Mouse (Mus musculus) hindbrain, embryonic 10.5 days (tissue): Measurements from ENCODE around the gene Junb. TPM values are rescaled to one million over a fixed set of nuclear protein-coding genes. Genes with fewer than 3 reads are reported as not detected.
A peak's percentile ranks its signal among the peaks of the same experiment; 100 is the strongest.

Experiments used
- DNase-seq: peaks from one replicate; pipeline ENCODE4 v3.0.0-alpha.2; 2017; ENCODE audit warnings: low spot score
- H3K27ac ChIP-seq: fragments of 300-500 bp; sonication (generic); 2 replicates; pipeline ENCODE4 v1.5.1; 2016; ENCODE audit warnings: mild to moderate bottlenecking, moderate library complexity
- H3K27me3 ChIP-seq: fragments of 300-500 bp; sonication (generic); 2 replicates; pipeline ENCODE4 v1.6.1; 2016; ENCODE audit warnings: mild to moderate bottlenecking; ENCODE audit not compliant: poor library complexity, insufficient read depth, severe bottlenecking
- H3K36me3 ChIP-seq: fragments of 300-500 bp; sonication (generic); 2 replicates; pipeline ENCODE4 v1.6.1; 2016; ENCODE audit warnings: mild to moderate bottlenecking, moderate library complexity
- H3K4me1 ChIP-seq: fragments of 300-500 bp; sonication (generic); replicated peaks from 2 replicates; pipeline ENCODE4 v1.6.1; 2016; ENCODE audit warnings: mild to moderate bottlenecking
- H3K4me3 ChIP-seq: fragments of 300-500 bp; sonication (generic); 2 replicates; pipeline ENCODE4 v1.5.1; 2016; ENCODE audit warnings: mild to moderate bottlenecking, moderate library complexity
- H3K9me3 ChIP-seq: fragments of 300-500 bp; sonication (generic); 2 replicates; pipeline ENCODE4 v1.6.1; 2016; ENCODE audit warnings: mild to moderate bottlenecking, moderate library complexity
- WGBS: fragments of 180-500 bp; shearing (Covaris S2); methylation state at CpG from one replicate; pipeline ENCODE4 v1.1.7; 2016; 5-methylcytosine and 5-hydroxymethylcytosine counted together
- polyA plus RNA-seq: library from polyadenylated mRNA; unstranded; fragments of >200 nt; fragmentation: Nextera tagmentation; extraction: Ambion mirVana; gene quantifications from 2 replicates; pipeline ENCODE4 v1.2.1, GENCODE M21; 2016

Junb gene
- polyA plus RNA-seq, 1 experiment from 2014 or later = 8.7 TPM

- Histone ChIP-seq H3K27me3 (peaks cover 77% of the 10 kb centered on the region), H3K4me3 (peak overlapping the region; percentile 70), H3K27ac (peak overlapping the region; percentile 85), H3K9me3 (no peaks in the 10 kb centered on the region), H3K36me3 (no peaks in the 10 kb centered on the region), H3K4me1 (peaks cover 40% of the 10 kb centered on the region)
- no peak for DNase-seq
- 66% methylated on average over 13 of the region's 13 CpGs for WGBS
These were observed 40.7 kb downstream of the Junb start for GRCm38 (mm10) chr8:84937620-84938485.

- WGBS = under 1% methylated on average over 50 of the region's 50 CpGs
- peaks cover 81% of the 10 kb centered on the region for H3K27me3 ChIP-seq
- no peaks in the 10 kb centered on the region for H3K36me3 ChIP-seq
- peak within 1 kb of the TSS; percentile 85 for H3K27ac ChIP-seq
- H3K4me1 ChIP-seq = peaks cover 40% of the 10 kb centered on the region
- H3K4me3 ChIP-seq = peak within 1 kb of the TSS; percentile 70
- peak; percentile 75 for DNase-seq
- no peaks in the 10 kb centered on the region for H3K9me3 ChIP-seq
These were observed 41.5 kb downstream of the Junb start, which contains the start of gene Mast1 for GRCm38 (mm10) chr8:84936962-84937546. Gene Mast1 (minus strand): TSS chr8:84937359.

- Histone ChIP-seq H3K27me3 (peaks cover 85% of the 10 kb centered on the region), H3K27ac (peak overlapping the region; percentile 85), H3K4me1 (peaks cover 40% of the 10 kb centered on the region), H3K4me3 (peak overlapping the region; percentile 70), H3K36me3 (no peaks in the 10 kb centered on the region), H3K9me3 (no peaks in the 10 kb centered on the region)
- no peak for DNase-seq
- 19% methylated on average over 23 of the region's 23 CpGs for WGBS
These were observed 42.2 kb downstream of the Junb start for GRCm38 (mm10) chr8:84936041-84936961.

- Histone ChIP-seq H3K9me3 (no peaks in the 10 kb centered on the region), H3K27ac (0 out of 2 replicates have a peak overlapping the region, but pooled peaks have one; percentile 24), H3K4me1 (peaks cover 40% of the 10 kb centered on the region), H3K27me3 (peaks cover 87% of the 10 kb centered on the region), H3K36me3 (no peaks in the 10 kb centered on the region), H3K4me3 (peak overlapping the region; percentile 70)
- WGBS = 4% methylated on average over 14 of the region's 14 CpGs
- peak; percentile 31 for DNase-seq
These were observed 43.0 kb downstream of the Junb start for GRCm38 (mm10) chr8:84935489-84935888.

GRCm38 (mm10) chr8:84934860-84935259, 43.7 kb downstream of the Junb start:
- WGBS = 1% methylated on average over 15 of the region's 15 CpGs
- H3K9me3 ChIP-seq = no peaks in the 10 kb centered on the region
- H3K36me3 ChIP-seq = no peaks in the 10 kb centered on the region
- H3K4me1 ChIP-seq = peaks cover 40% of the 10 kb centered on the region
- H3K4me3 ChIP-seq = peak overlapping the region; percentile 70
- peaks cover 92% of the 10 kb centered on the region for H3K27me3 ChIP-seq
- peak; percentile 80 for DNase-seq
- H3K27ac ChIP-seq = no peak overlapping the region

GRCm38 (mm10) chr8:84933767-84934559, 44.6 kb downstream of the Junb start:
- H3K36me3 ChIP-seq = no peaks in the 10 kb centered on the region
- H3K27ac ChIP-seq = no peak overlapping the region
- H3K9me3 ChIP-seq = no peaks in the 10 kb centered on the region
- peak overlapping the region; percentile 23; the same call in 1 of the 2 replicates for H3K4me3 ChIP-seq
- peaks cover 45% of the 10 kb centered on the region for H3K4me1 ChIP-seq
- 82% methylated on average over 16 of the region's 16 CpGs for WGBS
- DNase-seq = no peak
- peaks cover 94% of the 10 kb centered on the region for H3K27me3 ChIP-seq

GRCm38 (mm10) chr8:84930582-84930981, 47.9 kb downstream of the Junb start:
- H3K36me3 ChIP-seq = no peaks in the 10 kb centered on the region; the same call in 1 of the 2 replicates
- H3K9me3 ChIP-seq = no peaks in the 10 kb centered on the region
- peaks cover 82% of the 10 kb centered on the region for H3K27me3 ChIP-seq
- no peak overlapping the region for H3K27ac ChIP-seq
- no peak for DNase-seq
- H3K4me3 ChIP-seq = no peak overlapping the region
- 89% methylated on average over 13 of the region's 13 CpGs for WGBS
- H3K4me1 ChIP-seq = peaks cover 34% of the 10 kb centered on the region

GRCm38 (mm10) chr8:84928456-84929306, 49.8 kb downstream of the Junb start:
- Histone ChIP-seq H3K9me3 (no peaks in the 10 kb centered on the region), H3K27ac (no peak overlapping the region), H3K4me3 (peak overlapping the region; percentile 55), H3K36me3 (peaks cover 2% of the 10 kb centered on the region; the same call in 1 of the 2 replicates), H3K4me1 (peaks cover 15% of the 10 kb centered on the region), H3K27me3 (peaks cover 75% of the 10 kb centered on the region)
- 2% methylated on average over 52 of the region's 52 CpGs for WGBS
- peak; percentile 84 for DNase-seq

GRCm38 (mm10) chr8:84927513-84927912, 51.0 kb downstream of the Junb start:
- H3K4me1 ChIP-seq = peaks cover 13% of the 10 kb centered on the region
- H3K4me3 ChIP-seq = no peak overlapping the region
- peaks cover 71% of the 10 kb centered on the region for H3K27me3 ChIP-seq
- H3K9me3 ChIP-seq = no peaks in the 10 kb centered on the region
- DNase-seq = no peak
- no peak overlapping the region for H3K27ac ChIP-seq
- H3K36me3 ChIP-seq = peaks cover 4% of the 10 kb centered on the region; the same call in 1 of the 2 replicates
- 86% methylated on average over 1 of the region's 1 CpGs for WGBS

- peaks cover 13% of the 10 kb centered on the region for H3K36me3 ChIP-seq
- DNase-seq = no peak
- 75% methylated on average over 7 of the region's 7 CpGs for WGBS
- H3K27ac ChIP-seq = no peak overlapping the region
- peaks cover 58% of the 10 kb centered on the region for H3K27me3 ChIP-seq
- H3K4me1 ChIP-seq = peaks cover 13% of the 10 kb centered on the region
- H3K4me3 ChIP-seq = no peak overlapping the region
- H3K9me3 ChIP-seq = no peaks in the 10 kb centered on the region
These were observed 53.0 kb downstream of the Junb start for GRCm38 (mm10) chr8:84925557-84925956.
